Mouse (Mus musculus) effector memory CD4-positive, alpha-beta T cell, adult 5 months (primary cell): Measurements from ENCODE around the gene Thbs3. TPM values are rescaled to one million over a fixed set of nuclear protein-coding genes. Genes with fewer than 3 reads are reported as not detected.

Source experiments
- polyA plus RNA-seq: library from polyadenylated mRNA; unstranded; fragments of 100-300 nt; shearing (Covaris generic); gene quantifications from one replicate; pipeline ENCODE4 v1.2.1, GENCODE M21; 2017

Gene Thbs3
- 1.6 TPM for polyA plus RNA-seq

DNA sequence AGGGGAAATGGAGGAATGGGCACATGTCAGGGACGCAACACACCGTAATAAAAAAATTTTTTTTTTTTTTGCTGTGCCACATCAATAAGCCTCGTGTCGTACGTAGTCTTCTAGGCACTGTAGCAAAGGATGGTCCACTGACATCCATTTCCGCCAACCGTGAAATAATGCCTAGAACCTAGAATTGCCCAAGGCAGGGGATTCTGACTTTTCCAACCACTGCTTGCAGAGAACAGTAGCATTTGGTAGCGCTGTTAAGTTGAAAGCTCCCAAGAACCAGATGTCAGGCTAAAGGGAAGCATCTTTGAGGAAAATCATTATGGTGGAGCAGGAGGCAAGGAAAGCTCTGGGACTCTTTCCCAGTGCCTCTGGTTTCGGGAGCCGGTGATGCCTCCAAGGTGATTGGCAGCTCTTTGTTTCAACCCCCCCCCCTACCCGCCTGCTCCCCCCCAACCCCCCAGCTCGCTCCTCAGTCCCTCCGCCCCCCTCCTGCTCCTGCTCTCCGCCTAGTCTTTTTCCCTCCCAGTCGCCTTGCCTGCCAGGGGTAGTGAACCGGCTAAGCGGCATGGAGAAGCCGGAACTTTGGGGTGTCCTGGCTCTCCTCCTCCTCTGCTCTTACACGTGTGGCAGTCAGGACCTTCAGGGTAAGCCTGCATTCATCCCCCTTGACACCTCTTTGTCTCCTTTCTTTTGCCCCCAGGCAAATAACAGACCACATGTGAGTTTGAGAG is at the start of gene Thbs3:
Gene Thbs3, plus strand, starts transcription at position 500 of the 731 bp plus-strand sequence.

DNA sequence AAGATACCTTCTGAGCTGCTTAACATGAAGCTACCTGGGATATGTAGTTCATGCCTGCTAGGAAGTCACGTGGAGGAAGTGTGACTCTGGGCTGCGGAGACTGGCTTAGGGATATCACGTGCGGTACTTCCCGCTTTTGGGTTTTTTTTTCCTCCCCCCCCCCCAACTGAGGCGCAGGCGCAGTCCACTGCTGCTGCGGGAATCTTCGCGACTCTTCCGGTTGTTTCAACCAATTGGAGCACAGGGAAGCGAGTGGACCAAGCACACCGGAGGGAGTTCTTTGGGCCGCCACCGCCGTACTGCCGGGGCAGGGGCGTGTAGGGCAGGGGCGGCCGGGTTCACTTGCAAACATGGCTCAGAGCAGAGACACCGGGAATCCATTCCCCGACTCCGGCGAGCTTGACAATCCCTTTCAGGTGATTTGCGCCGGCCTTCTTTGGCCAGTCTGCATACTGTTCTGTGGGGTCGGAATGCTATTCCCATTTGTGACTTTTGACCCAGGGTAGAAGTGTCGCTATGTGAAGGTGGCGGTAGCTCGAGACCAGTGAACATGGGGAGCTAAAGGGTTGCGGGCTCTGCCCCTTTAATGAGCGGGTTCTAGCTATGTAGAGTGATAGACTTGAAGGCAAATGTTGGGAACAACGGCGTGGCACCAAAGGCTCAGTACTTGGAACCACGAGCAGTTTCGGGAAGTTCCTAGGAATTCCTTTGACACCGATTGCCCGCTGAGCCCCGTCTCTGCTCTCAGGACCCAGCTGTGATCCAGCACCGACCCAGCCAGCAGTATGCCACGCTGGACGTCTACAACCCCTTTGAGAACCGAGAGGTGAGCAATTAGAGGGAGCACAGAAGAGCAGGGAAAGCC is 37.5 kb upstream of the Thbs3 start, which contains the start of gene Scamp3:
Gene Scamp3, plus strand, starts transcription at position 232 of the 865 bp plus-strand sequence.

DNA sequence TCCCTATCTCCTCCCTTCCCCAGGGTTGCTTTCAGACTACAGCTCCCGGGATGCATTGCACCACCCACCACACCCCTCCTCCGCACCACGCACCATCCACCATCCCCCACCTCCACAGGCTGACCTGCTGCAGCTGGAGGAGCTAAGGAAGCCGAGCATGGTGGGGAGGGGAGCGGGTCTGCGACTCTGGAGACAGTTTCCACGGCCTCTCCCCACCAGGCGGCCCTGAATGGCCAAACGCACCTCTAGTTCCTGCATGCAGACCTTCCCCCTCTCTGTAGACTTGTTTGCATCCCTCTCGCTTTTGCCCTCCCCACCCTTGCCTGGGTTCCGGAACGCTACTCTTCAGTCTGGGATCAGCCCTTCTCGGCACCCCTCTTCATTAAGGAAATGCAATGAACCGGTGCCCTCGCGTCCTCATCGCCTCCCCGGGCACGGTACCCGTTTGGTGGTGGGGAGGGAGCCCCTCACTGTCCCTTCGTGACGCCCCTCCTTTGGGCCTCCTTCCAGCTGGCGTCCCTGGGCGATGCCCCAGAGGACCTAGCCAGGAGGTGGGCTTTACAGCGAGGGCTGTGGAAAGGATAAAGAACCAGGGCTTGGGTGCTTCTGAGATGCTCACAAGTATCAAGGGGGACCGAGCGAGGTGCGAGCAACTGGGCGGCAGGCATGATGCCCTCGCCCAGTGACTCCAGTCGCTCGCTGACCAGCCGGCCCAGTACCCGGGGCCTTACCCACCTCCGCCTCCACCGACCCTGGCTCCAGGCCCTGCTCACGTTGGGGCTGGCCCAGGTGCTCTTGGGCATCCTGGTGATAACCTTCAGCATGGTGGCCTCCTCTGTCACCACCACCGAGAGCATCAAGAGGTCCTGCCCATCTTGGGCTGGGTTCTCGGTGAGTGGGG is 31.7 kb upstream of the Thbs3 start, which contains the start of gene Fam189b:
Gene Fam189b, plus strand, starts transcription at position 86 of the 901 bp plus-strand sequence.

DNA sequence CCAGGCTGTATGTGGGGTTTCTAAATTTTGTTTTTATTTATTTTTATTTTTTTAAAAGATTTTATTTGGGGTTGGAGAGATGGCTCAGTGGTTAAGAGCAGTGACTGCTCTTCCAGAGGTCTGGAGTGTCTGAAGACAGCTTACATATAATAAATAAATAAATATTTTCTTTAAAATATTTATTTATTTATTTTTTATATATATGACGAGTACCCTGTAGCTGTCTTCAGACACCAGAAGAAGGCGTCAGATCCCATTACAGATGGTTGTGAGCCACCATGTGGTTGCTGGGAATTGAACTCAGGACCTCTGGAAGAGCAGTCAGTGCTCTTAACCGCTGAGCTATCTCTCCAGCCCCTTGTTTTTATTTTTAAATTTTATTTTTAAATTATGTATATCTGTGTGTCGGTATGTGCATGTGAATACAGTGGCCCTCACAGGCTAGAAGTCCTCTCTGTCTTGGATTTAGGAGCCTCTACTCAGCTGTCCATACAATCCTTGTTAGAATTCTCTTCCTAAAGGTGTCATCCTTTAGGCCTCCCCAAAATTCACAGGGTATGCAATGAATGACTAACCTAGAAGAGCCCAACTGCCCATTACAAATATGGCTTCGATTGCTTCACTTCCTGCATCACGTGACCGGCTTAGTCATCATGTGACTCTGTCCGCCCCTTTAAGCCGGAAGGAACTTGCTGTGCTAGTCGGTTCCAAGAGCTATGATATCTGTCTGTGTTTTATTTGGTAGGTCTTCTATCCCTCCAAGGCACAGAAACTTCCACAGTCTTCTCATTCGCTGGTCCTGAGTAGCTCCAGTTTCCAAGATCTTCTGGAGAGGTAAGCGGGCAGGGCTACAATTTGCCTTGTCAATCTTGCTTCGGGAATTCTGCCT is 12.5 kb upstream of the Thbs3 start, which contains the start of gene Gba:
Gene Gba, plus strand, starts transcription at position 676 of the 889 bp plus-strand sequence.

DNA sequence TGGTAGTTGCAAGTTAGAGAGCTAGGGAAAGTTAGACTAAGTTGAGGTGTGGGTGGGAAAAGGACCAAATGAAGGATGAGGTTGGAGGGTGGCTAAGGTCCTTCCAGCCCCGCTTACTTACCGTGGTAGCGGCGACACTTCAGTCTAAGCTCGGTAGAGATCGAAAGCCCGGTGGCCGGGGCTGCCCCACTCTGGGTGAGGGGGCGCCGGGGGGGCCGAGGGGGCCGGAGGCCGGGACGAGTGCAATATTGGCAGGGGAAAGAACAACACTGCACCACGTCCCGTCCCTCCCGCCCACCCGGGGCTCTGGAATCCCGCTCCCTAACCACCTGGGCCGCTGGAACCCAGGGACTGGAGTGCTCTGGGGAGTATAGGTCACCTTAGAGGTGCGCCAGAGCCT is 11.9 kb downstream of the Thbs3 start, which contains the start of gene Mtx1:
Gene Mtx1, minus strand, starts transcription at position 189 of the 400 bp plus-strand sequence.

DNA sequence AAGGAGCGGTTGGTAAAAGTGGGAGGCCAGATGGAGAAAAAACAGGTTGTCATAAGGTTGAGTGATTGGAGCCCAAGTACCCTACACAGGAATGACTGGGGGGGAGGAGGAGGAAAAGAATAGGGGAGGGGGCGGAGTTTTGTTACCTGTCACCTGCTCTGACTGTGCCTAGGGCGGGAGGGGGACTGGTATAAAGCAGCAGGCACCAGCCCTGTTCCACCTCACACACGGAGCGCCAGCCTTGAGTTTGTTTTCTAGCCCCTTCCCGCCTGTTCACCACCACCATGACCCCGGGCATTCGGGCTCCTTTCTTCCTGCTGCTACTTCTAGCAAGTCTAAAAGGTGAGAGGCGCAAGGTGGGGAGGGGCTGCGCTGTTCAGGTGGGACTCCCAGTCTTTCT is 13.9 kb downstream of the Thbs3 start, which contains the start of gene Muc1:
Gene Muc1, plus strand, starts transcription at position 222 of the 400 bp plus-strand sequence.

DNA sequence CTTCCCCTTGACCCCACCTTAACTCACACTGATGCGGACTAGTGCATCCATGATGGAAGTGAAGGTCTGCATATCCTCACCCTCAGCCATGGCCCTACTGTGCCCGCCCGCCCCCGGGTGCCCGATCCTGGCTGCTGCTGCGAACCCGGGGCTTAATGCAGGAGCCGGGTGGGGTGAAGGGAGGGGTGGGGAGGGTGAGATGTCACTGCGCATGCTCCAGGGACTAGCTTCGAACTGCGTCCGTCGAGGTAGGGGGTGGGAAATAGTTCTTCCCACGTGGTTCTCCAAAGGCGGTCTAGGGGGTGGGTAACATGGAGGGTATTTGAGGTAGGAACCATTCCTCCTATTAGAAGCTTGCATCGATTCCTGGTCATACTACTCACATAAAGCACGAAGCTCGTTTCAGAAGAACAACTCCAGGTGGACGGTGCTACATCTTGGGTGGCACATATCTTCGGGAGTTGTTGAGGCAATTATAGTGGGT is 30.8 kb downstream of the Thbs3 start, which contains the start of gene Krtcap2:
Gene Krtcap2, plus strand, starts transcription at position 279 of the 484 bp plus-strand sequence.

DNA sequence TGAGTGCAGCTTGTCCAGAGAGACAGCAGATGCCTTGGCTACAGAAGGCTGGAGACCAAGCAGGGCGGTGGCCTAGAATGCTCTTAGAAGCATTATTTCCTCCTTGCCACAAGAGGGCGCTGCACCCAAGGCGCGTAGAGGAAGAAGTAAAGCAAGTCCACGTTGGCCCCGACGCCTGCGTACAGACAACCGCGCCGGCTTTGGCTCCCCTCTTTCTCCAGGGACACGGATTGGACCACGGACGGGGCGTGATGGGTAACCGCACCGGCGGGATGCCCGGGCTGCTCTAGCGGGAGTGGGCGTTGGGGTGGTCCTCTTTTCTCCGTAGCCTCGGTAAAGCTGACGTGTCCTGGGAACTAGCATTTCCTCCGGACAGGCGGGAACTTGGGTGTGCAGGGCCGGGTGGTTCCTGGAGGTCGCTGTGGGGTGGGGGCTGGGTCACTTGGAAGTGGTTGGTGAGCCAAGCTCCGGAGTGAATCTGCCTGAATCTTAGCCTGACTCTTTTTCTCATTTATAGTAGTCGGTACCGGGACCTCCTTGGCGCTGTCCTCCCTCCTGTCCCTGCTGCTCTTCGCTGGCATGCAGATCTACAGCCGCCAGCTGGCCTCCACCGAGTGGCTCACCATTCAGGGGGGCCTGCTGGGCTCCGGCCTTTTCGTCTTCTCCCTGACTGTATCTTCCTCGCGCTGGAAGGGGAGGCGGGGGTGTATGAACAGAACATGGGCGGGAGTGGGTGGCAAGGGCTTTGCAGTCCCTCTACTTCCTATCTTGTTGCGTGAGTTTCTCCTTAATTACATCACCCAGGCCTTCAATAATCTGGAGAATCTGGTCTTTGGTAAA is 31.5 kb downstream of the Thbs3 start, which contains the start of gene Trim46:
Gene Trim46, minus strand, starts transcription at position 49 of the 840 bp plus-strand sequence.

DNA sequence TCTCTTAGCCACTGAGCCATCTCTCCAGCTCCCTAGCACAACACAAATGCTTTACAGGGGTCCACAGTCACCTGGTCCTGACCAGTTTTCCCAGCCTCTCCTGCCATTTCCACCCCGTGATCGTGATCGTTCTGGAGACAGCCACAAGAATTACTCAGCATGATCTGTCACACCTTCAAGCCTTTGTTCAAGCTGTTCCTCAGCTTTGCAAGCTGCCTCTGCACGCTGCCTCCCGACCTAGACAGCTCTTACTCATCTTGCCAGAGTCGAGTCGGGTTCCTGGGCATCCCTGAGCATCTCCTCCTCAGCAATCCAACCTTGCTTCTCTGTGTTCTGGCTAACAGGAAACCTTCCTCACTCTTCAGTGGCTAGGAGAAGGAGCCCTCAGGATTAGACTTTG is 44.1 kb downstream of the Thbs3 start, which contains the start of gene Dpm3:
Gene Dpm3, plus strand, starts transcription at position 283 of the 400 bp plus-strand sequence.

DNA sequence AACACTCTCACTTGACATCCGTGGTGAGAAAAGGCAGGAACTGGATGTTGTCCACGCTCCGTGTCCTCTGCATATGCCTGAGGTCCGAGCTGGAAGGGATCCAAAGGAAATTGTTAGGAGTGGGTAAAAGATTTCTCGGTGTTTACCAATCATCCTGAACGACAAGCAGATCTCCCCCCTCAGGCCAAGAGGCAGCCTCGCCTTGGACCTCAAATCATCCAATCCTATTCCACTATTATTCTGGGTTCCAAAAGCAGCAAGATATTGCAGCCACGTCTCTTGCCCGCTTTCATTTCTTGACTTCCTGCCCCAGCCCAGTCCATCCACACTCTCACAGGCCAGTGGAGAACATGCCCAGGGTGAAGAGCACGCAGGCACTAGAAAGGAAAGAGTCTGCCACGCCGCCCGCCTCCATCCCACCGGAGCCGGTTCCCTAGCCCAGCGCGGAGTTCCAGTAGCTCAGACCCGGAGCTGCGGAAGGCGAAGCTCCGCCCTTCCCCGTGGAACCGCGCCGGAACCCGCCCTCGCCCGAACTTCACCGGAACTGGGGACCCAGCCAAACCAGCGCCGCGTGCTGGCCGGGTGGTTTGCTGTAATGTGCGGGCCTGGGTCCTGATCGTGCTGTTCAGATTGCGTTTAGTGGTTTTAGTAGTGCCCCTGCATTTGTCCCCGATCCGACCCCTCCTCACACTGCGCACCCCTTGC is 55.2 kb downstream of the Thbs3 start, which contains the start of gene Slc50a1:
Gene Slc50a1, minus strand, starts transcription at position 520 of the 705 bp plus-strand sequence.

Other genes starting within 250 kb of the Thbs3 start
- 76.8 TPM for gene Rusc1, start 121.9 kb upstream of the Thbs3 start, polyA plus RNA-seq
- not detected for gene Gm43738, start 114.1 kb upstream of the Thbs3 start, polyA plus RNA-seq
- gene Fdps, start 113.2 kb upstream of the Thbs3 start, polyA plus RNA-seq, result 61.8 TPM
- gene Pklr, start 79.0 kb upstream of the Thbs3 start, polyA plus RNA-seq, result not detected
- gene Hcn3, start 55.0 kb upstream of the Thbs3 start, polyA plus RNA-seq, result 1.9 TPM
- 86.6 TPM for gene Clk2, start 50.4 kb upstream of the Thbs3 start, polyA plus RNA-seq
- gene Scamp3, start 37.7 kb upstream of the Thbs3 start, polyA plus RNA-seq, result 232 TPM
- 94.4 TPM for gene Fam189b, start 32.0 kb upstream of the Thbs3 start, polyA plus RNA-seq
- gene Gba, start 12.3 kb upstream of the Thbs3 start, polyA plus RNA-seq, result 79.2 TPM
- gene Mtx1, start 11.9 kb downstream of the Thbs3 start, polyA plus RNA-seq, result 87.7 TPM
- 7.2 TPM for gene Muc1, start 13.9 kb downstream of the Thbs3 start, polyA plus RNA-seq
- gene Krtcap2, start 30.8 kb downstream of the Thbs3 start, polyA plus RNA-seq, result 192 TPM
- 2.7 TPM for gene Trim46, start 31.1 kb downstream of the Thbs3 start, polyA plus RNA-seq
- 74.3 TPM for gene Dpm3, start 44.2 kb downstream of the Thbs3 start, polyA plus RNA-seq
- gene Slc50a1, start 55.4 kb downstream of the Thbs3 start, polyA plus RNA-seq, result 132 TPM
- 0.26 TPM for gene Efna1, start 66.0 kb downstream of the Thbs3 start, polyA plus RNA-seq
- gene Efna3, start 107.8 kb downstream of the Thbs3 start, polyA plus RNA-seq, result not detected
- not detected for gene Efna4, start 122.8 kb downstream of the Thbs3 start, polyA plus RNA-seq
- 21.7 TPM for gene Adam15, start 134.8 kb downstream of the Thbs3 start, polyA plus RNA-seq
- gene Dcst2, start 146.8 kb downstream of the Thbs3 start, polyA plus RNA-seq, result not detected
- 0.37 TPM for gene Dcst1, start 150.1 kb downstream of the Thbs3 start, polyA plus RNA-seq
- gene Zbtb7b, start 179.6 kb downstream of the Thbs3 start, polyA plus RNA-seq, result 17.3 TPM
- gene Lenep, start 187.6 kb downstream of the Thbs3 start, polyA plus RNA-seq, result not detected
- gene Flad1, start 196.7 kb downstream of the Thbs3 start, polyA plus RNA-seq, result 27.4 TPM
- gene Cks1b, start 203.2 kb downstream of the Thbs3 start, polyA plus RNA-seq, result 10.5 TPM
- gene Shc1, start 203.3 kb downstream of the Thbs3 start, polyA plus RNA-seq, result 69.1 TPM
- 37.8 TPM for gene Pygo2, start 215.0 kb downstream of the Thbs3 start, polyA plus RNA-seq
- 100 TPM for gene Pbxip1, start 221.5 kb downstream of the Thbs3 start, polyA plus RNA-seq
- 14.1 TPM for gene Pmvk, start 239.4 kb downstream of the Thbs3 start, polyA plus RNA-seq